Mouse (Mus musculus) kidney, postnatal 25 days (tissue): ENCODE results near the gene Tmem198.

Experiments
- DNase-seq, 2 experiments: peaks; one replicate each; pipeline ENCODE4 v3.0.0; 2021; ENCODE audit warnings: mixed read lengths in 2 of 2

Gene Tmem198

GRCm38 (mm10) chr1:75490785-75491551 is 11.6 kb downstream of the Tmem198 start:
- no peak for DNase-seq

- no peak for DNase-seq
Observed at GRCm38 (mm10) chr1:75492579-75493170, 13.3 kb downstream of the Tmem198 start.

- peak in 1 of 2 experiments; percentile 58 for DNase-seq
Observed at GRCm38 (mm10) chr1:75494878-75495548, 15.7 kb downstream of the Tmem198 start.

- DNase-seq, result no peak
Observed at GRCm38 (mm10) chr1:75498897-75499296, 19.6 kb downstream of the Tmem198 start.

- DNase-seq, result no peak
Observed at GRCm38 (mm10) chr1:75499441-75499840, 20.1 kb downstream of the Tmem198 start.

GRCm38 (mm10) chr1:75501905-75502304 is 22.6 kb downstream of the Tmem198 start:
- DNase-seq, result no peak

GRCm38 (mm10) chr1:75502945-75503650 is 23.8 kb downstream of the Tmem198 start:
- no peak for DNase-seq

- no peak for DNase-seq
Observed at GRCm38 (mm10) chr1:75503651-75503980, 24.3 kb downstream of the Tmem198 start.

GRCm38 (mm10) chr1:75504256-75505045 is 25.1 kb downstream of the Tmem198 start:
- DNase-seq, result no peak

- peak; percentile 38 to 71 for DNase-seq
Observed at GRCm38 (mm10) chr1:75505159-75505955, 26.0 kb downstream of the Tmem198 start.

- DNase-seq, result peak; percentile 51 to 78
Observed at GRCm38 (mm10) chr1:75505956-75506831, 26.9 kb downstream of the Tmem198 start, which contains the start of gene Obsl1. Gene Obsl1, minus strand, starts transcription at chr1:75506452.

GRCm38 (mm10) chr1:75507006-75507405 is 27.7 kb downstream of the Tmem198 start, which contains the start of gene Inha:
Gene Inha, plus strand, starts transcription at chr1:75507077.
- DNase-seq, result no peak

GRCm38 (mm10) chr1:75509586-75509985 is 30.3 kb downstream of the Tmem198 start:
- DNase-seq, result no peak

GRCm38 (mm10) chr1:75510154-75510553 is 30.8 kb downstream of the Tmem198 start:
- no peak for DNase-seq

GRCm38 (mm10) chr1:75511437-75512210 is 32.3 kb downstream of the Tmem198 start:
- peak in 1 of 2 experiments; percentile 14 for DNase-seq

- DNase-seq, result no peak
Observed at GRCm38 (mm10) chr1:75512550-75512949, 33.2 kb downstream of the Tmem198 start.

- DNase-seq, result no peak
Observed at GRCm38 (mm10) chr1:75516703-75517380, 37.5 kb downstream of the Tmem198 start.

GRCm38 (mm10) chr1:75517984-75518383 is 38.7 kb downstream of the Tmem198 start:
- peak in 1 of 2 experiments; percentile 42 for DNase-seq

GRCm38 (mm10) chr1:75518427-75518826 is 39.1 kb downstream of the Tmem198 start:
- no peak for DNase-seq
